Mouse (Mus musculus): Measurements from ENCODE around the gene Gm28044. TPM values are rescaled to one million over a fixed set of nuclear protein-coding genes. Genes with fewer than 3 reads are reported as not detected.
A peak's percentile ranks its signal among the peaks of the same experiment; 100 is the strongest.
"Not testable (repeated sequence)": the region's sequence is repeated elsewhere in the genome, so short reads cannot be mapped to it uniquely, and the experiment has no call there.

Gm28044 gene
- 0.28 TPM in 1 of 2 replicates, not detected in the other for polyA plus RNA-seq (2015; fragmentation: Nextera tagmentation; extraction: Ambion mirVana)

- Histone ChIP-seq H3K27ac (ENCODE audit: low read length) (peak within 1 kb of the TSS; percentile 71), H3K27me3 (ENCODE audit: control insufficient read depth, insufficient read depth, low read length) (no peaks in the 10 kb centered on the region), H3K9ac (ENCODE audit: low read length) (peak within 1 kb of the TSS; percentile 81), H3K4me3 (replicated peaks; ENCODE audit: low read length) (peak within 1 kb of the TSS; percentile 80), H3K9me3 (replicated peaks; ENCODE audit: control insufficient read depth, low read length) (no peaks in the 10 kb centered on the region), H3K36me3 (ENCODE audit: control insufficient read depth, insufficient read depth, low read length) (no peaks in the 10 kb centered on the region), H3K4me2 (ENCODE audit: low read depth, low read length) (peak within 1 kb of the TSS; percentile 67), H3K4me1 (ENCODE audit: control insufficient read depth, insufficient read depth, low read length) (no peaks in the 10 kb centered on the region)
- under 1% methylated on average over 15 of the region's 15 CpGs for whole genome bisulfite sequencing
- ATAC-seq (ENCODE audit: insufficient read depth, low FRiP score) = peak; percentile 94
Measured at GRCm38 (mm10) chr13:67360131-67360744, at the start of gene Gm28044, which contains the start of gene Zfp953. Gm28044 (minus strand) TSS chr13:67360536. Zfp953 (minus strand) TSS chr13:67360605.

GRCm38 (mm10) chr13:67399183-67399903 is 39.0 kb upstream of the Gm28044 start, which contains the start of gene Zfp429:
Zfp429 (minus strand) TSS chr13:67399819.
- H3K36me3 ChIP-seq (ENCODE audit: control insufficient read depth, insufficient read depth, low read length); H3K4me1 ChIP-seq (ENCODE audit: control insufficient read depth, insufficient read depth, low read length); H3K27me3 ChIP-seq (ENCODE audit: control insufficient read depth, insufficient read depth, low read length); H3K9me3 ChIP-seq (replicated peaks; ENCODE audit: control insufficient read depth, low read length): not testable (repeated sequence)
- H3K4me2 ChIP-seq (ENCODE audit: low read depth, low read length) = peak within 1 kb of the TSS; percentile 58
- peak; percentile 94 for ATAC-seq (ENCODE audit: insufficient read depth, low FRiP score)
- peak within 1 kb of the TSS; percentile 70 for H3K9ac ChIP-seq (ENCODE audit: low read length)
- WGBS = 3% methylated on average over 14 of the region's 16 CpGs
- H3K27ac ChIP-seq (ENCODE audit: low read length) = peak within 1 kb of the TSS; percentile 14; the same call in 1 of the 2 replicates
- H3K4me3 ChIP-seq (replicated peaks; ENCODE audit: low read length) = peak within 1 kb of the TSS; percentile 57

- WGBS = 70% methylated on average over 3 of the region's 3 CpGs
- H3K4me3 ChIP-seq (replicated peaks; ENCODE audit: low read length); ATAC-seq (ENCODE audit: insufficient read depth, low FRiP score); H3K27ac ChIP-seq (ENCODE audit: low read length); H3K9me3 ChIP-seq (replicated peaks; ENCODE audit: control insufficient read depth, low read length); H3K9ac ChIP-seq (ENCODE audit: low read length); H3K36me3 ChIP-seq (ENCODE audit: control insufficient read depth, insufficient read depth, low read length); H3K4me1 ChIP-seq (ENCODE audit: control insufficient read depth, insufficient read depth, low read length); H3K4me2 ChIP-seq (ENCODE audit: low read depth, low read length); H3K27me3 ChIP-seq (ENCODE audit: control insufficient read depth, insufficient read depth, low read length): not testable (repeated sequence)
Measured at GRCm38 (mm10) chr13:67376255-67376654, 15.9 kb upstream of the Gm28044 start.

GRCm38 (mm10) chr13:67375050-67375911 is 14.9 kb upstream of the Gm28044 start, which contains the start of the genes Gm28041 and Zfp456:
Gm28041 (minus strand) TSS chr13:67375733.
Zfp456 (minus strand) TSS chr13:67375810.
- ATAC-seq (ENCODE audit: insufficient read depth, low FRiP score) = peak; percentile 96
- Histone ChIP-seq H3K4me3 (replicated peaks; ENCODE audit: low read length) (peak within 1 kb of the TSS; percentile 66), H3K9ac (ENCODE audit: low read length) (peak within 1 kb of the TSS; percentile 67), H3K4me2 (ENCODE audit: low read depth, low read length) (peak within 1 kb of the TSS; percentile 55)
- H3K4me1 ChIP-seq (ENCODE audit: control insufficient read depth, insufficient read depth, low read length); H3K36me3 ChIP-seq (ENCODE audit: control insufficient read depth, insufficient read depth, low read length); H3K27me3 ChIP-seq (ENCODE audit: control insufficient read depth, insufficient read depth, low read length); H3K9me3 ChIP-seq (replicated peaks; ENCODE audit: control insufficient read depth, low read length); H3K27ac ChIP-seq (ENCODE audit: low read length): not testable (repeated sequence)
- WGBS = 14% methylated on average over 13 of the region's 15 CpGs

- no peak overlapping the region for H3K4me3 ChIP-seq (replicated peaks; ENCODE audit: low read length)
- no peak for ATAC-seq (ENCODE audit: insufficient read depth, low FRiP score)
- H3K27ac ChIP-seq (ENCODE audit: low read length) = no peak overlapping the region
- H3K4me1 ChIP-seq (ENCODE audit: control insufficient read depth, insufficient read depth, low read length) = no peaks in the 10 kb centered on the region
- H3K9me3 ChIP-seq (replicated peaks; ENCODE audit: control insufficient read depth, low read length) = no peaks in the 10 kb centered on the region
- no peaks in the 10 kb centered on the region for H3K36me3 ChIP-seq (ENCODE audit: control insufficient read depth, insufficient read depth, low read length)
- no peak overlapping the region for H3K4me2 ChIP-seq (ENCODE audit: low read depth, low read length)
- no peaks in the 10 kb centered on the region for H3K27me3 ChIP-seq (ENCODE audit: control insufficient read depth, insufficient read depth, low read length)
- H3K9ac ChIP-seq (ENCODE audit: low read length) = no peak overlapping the region
Measured at GRCm38 (mm10) chr13:67351854-67352253, 8.5 kb downstream of the Gm28044 start.

- no peak overlapping the region for H3K4me3 ChIP-seq (replicated peaks; ENCODE audit: low read length)
- no peak for ATAC-seq (ENCODE audit: insufficient read depth, low FRiP score)
- H3K4me2 ChIP-seq (ENCODE audit: low read depth, low read length) = no peak overlapping the region
- H3K36me3 ChIP-seq (ENCODE audit: control insufficient read depth, insufficient read depth, low read length) = no peaks in the 10 kb centered on the region
- no peaks in the 10 kb centered on the region for H3K4me1 ChIP-seq (ENCODE audit: control insufficient read depth, insufficient read depth, low read length)
- 89% methylated on average over 2 of the region's 2 CpGs for WGBS
- H3K9ac ChIP-seq (ENCODE audit: low read length) = no peak overlapping the region
- no peaks in the 10 kb centered on the region for H3K27me3 ChIP-seq (ENCODE audit: control insufficient read depth, insufficient read depth, low read length)
- no peaks in the 10 kb centered on the region for H3K9me3 ChIP-seq (replicated peaks; ENCODE audit: control insufficient read depth, low read length)
- no peak overlapping the region for H3K27ac ChIP-seq (ENCODE audit: low read length)
Measured at GRCm38 (mm10) chr13:67343422-67343821, 16.9 kb downstream of the Gm28044 start.

GRCm38 (mm10) chr13:67332877-67333276 is 27.5 kb downstream of the Gm28044 start:
- 0 out of 2 replicates have a peak, but pooled peaks cover 3% of the 10 kb centered on the region for H3K4me1 ChIP-seq (ENCODE audit: control insufficient read depth, insufficient read depth, low read length)
- H3K9me3 ChIP-seq (replicated peaks; ENCODE audit: control insufficient read depth, low read length) = 0 out of 2 replicates have a peak, but pooled peaks cover 3% of the 10 kb centered on the region
- peak overlapping the region; percentile 53 for H3K4me3 ChIP-seq (replicated peaks; ENCODE audit: low read length)
- no peaks in the 10 kb centered on the region for H3K36me3 ChIP-seq (ENCODE audit: control insufficient read depth, insufficient read depth, low read length)
- WGBS = 57% methylated on average over 1 of the region's 1 CpGs
- peak overlapping the region; percentile 53 for H3K4me2 ChIP-seq (ENCODE audit: low read depth, low read length)
- no peak overlapping the region for H3K27ac ChIP-seq (ENCODE audit: low read length)
- H3K9ac ChIP-seq (ENCODE audit: low read length) = peak overlapping the region; percentile 75
- no peaks in the 10 kb centered on the region for H3K27me3 ChIP-seq (ENCODE audit: control insufficient read depth, insufficient read depth, low read length)
- ATAC-seq (ENCODE audit: insufficient read depth, low FRiP score) = peak; percentile 2; the same call in 1 of the 2 replicates

- peak; percentile 95 for ATAC-seq (ENCODE audit: insufficient read depth, low FRiP score)
- WGBS = 8% methylated on average over 17 of the region's 17 CpGs
- H3K36me3 ChIP-seq (ENCODE audit: control insufficient read depth, insufficient read depth, low read length) = no peaks in the 10 kb centered on the region
Measured at GRCm38 (mm10) chr13:67332019-67332724, 28.2 kb downstream of the Gm28044 start, which contains the start of gene Zfp595. Zfp595 (minus strand) TSS chr13:67332570.

More at GRCm38 (mm10) chr13:67332019-67332724, 28.2 kb downstream of the Gm28044 start, which contains the start of gene Zfp595:
- Histone ChIP-seq H3K27me3 (ENCODE audit: control insufficient read depth, insufficient read depth, low read length) (no peaks in the 10 kb centered on the region), H3K4me3 (replicated peaks; ENCODE audit: low read length) (peak within 1 kb of the TSS; percentile 53), H3K9ac (ENCODE audit: low read length) (peak within 1 kb of the TSS; percentile 75), H3K27ac (ENCODE audit: low read length) (peak within 1 kb of the TSS; percentile 38), H3K9me3 (replicated peaks; ENCODE audit: control insufficient read depth, low read length) (0 out of 2 replicates have a peak, but pooled peaks cover 3% of the 10 kb centered on the region), H3K4me2 (ENCODE audit: low read depth, low read length) (peak within 1 kb of the TSS; percentile 53), H3K4me1 (ENCODE audit: control insufficient read depth, insufficient read depth, low read length) (0 out of 2 replicates have a peak, but pooled peaks cover 3% of the 10 kb centered on the region)

All from stomach, embryonic 16.5 days (tissue).